Mouse (Mus musculus): ENCODE results near the gene Irf3.

DNA sequence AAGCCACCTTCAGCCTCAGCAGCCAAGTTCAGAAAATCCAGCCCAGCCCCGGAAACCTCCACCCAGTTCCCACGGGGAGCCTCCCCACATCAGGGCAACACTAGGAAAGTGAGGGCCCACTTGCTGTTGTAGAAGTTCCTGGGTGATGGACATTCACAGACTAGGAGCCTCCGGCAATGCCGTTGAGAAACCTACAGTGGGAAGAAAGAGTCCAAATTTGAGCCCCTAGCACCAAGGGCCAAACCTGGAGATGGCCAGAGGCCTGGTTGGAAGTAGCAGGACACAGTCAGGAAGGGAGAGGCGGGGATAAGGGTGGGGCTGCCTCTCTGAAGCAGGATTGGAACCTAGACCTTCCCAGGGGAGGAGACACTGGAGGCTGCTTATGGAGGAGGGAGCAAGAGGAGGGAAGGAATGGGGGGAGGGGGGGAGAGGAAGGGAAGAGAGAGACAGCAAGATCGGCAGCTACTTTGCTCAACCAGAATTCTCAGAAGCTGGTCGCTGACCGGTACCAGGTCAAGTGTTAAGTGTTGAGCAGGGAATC, 21.7 kb downstream of the Irf3 start:
- TF ChIP-seq HCFC1 (IDR thresholded peaks at IDR 0.05; ENCODE audit: borderline replicate concordance, insufficient read depth, low read length) (no peak), ZC3H11A (IDR thresholded peaks at IDR 0.05; ENCODE audit: borderline replicate concordance, low read depth, low read length) (no peak), CHD2 (IDR thresholded peaks at IDR 0.05; ENCODE audit: low read depth, low read length) (no peak), ZNF384 (IDR thresholded peaks at IDR 0.05; ENCODE audit: low read depth, low read length) (no peak)
